Mouse (Mus musculus) CH12.LX (cell line): ENCODE measurements at regions not wholly inside any gene's neighbourhood (a gene's known extent, or its start where the extent isn't known, plus 50 kb on each side); places are given as distances from the start of the nearest gene placed in this dataset.

Experiments used
- DNase-seq: peaks from one replicate; pipeline ENCODE4 v3.0.0-alpha.2; 2013; ENCODE audit errors: extremely low read depth
- H3K27ac ChIP-seq: 2 replicates; pipeline ENCODE4 v1.5.1; 2012; ENCODE audit warnings: low read depth, mild to moderate bottlenecking, control low read depth, moderate library complexity; ENCODE audit not compliant: insufficient read depth
- H3K27me3 ChIP-seq: replicated peaks from 2 replicates; pipeline ENCODE3; 2012; ENCODE audit warnings: inconsistent platforms
- H3K36me3 ChIP-seq, 2 experiments: replicated peaks in 1 of 2; 2 replicates each; pipeline versions ENCODE3 to v1.6.1; 2012; ENCODE audit warnings: inconsistent platforms in 1 of 2, low read length in 1 of 2, mild to moderate bottlenecking in 1 of 2, mixed read lengths in 1 of 2, moderate library complexity in 1 of 2; ENCODE audit not compliant: control insufficient read depth in 1 of 2, insufficient read depth in 1 of 2
- H3K4me1 ChIP-seq, 2 experiments: 2 replicates each; pipeline ENCODE4 v1.6.1; 2012; ENCODE audit warnings: inconsistent platforms in 1 of 2, moderate library complexity in 1 of 2; ENCODE audit not compliant: insufficient read depth in 2 of 2, control insufficient read depth in 1 of 2
- H3K4me2 ChIP-seq: 2 replicates; pipeline ENCODE4 v1.6.1; 2012; ENCODE audit warnings: low read depth, mild to moderate bottlenecking, control low read depth; ENCODE audit not compliant: poor library complexity, insufficient read depth, severe bottlenecking
- H3K4me3 ChIP-seq, 3 experiments: fragments of 150-350 bp in 1 of 3; sonication (generic) in 1 of 3; replicated peaks in 1 of 3; 2 replicates each; pipeline versions ENCODE3 to v1.5.1; 2011 to 2012; ENCODE audit warnings: low read depth in 2 of 3, low read length in 2 of 3, mild to moderate bottlenecking in 2 of 3, moderate library complexity in 2 of 3, control low read depth in 1 of 3, improper control_type of control experiment in 1 of 3, inconsistent platforms in 1 of 3, mixed read lengths in 1 of 3; ENCODE audit not compliant: poor library complexity in 1 of 3
- H3K79me2 ChIP-seq: replicated peaks from 2 replicates; pipeline ENCODE4 v1.6.1; 2012; ENCODE audit warnings: mild to moderate bottlenecking, moderate library complexity; ENCODE audit not compliant: control insufficient read depth, poor library complexity, insufficient read depth, severe bottlenecking; ENCODE audit errors: extremely low read depth
- H3K9ac ChIP-seq: 2 replicates; pipeline ENCODE4 v1.6.1; 2012; ENCODE audit warnings: low read depth, mild to moderate bottlenecking, control low read depth, moderate library complexity; ENCODE audit not compliant: insufficient read depth
- H3K9me3 ChIP-seq: replicated peaks from 2 replicates; pipeline ENCODE3; 2012; ENCODE audit warnings: low read length, inconsistent platforms, mixed read lengths
- CHD2 ChIP-seq: IDR thresholded peaks from 2 replicates; pipeline ENCODE4 v1.6.1; 2011; ENCODE audit warnings: low read length, improper control_type of control experiment
- E2F4 ChIP-seq: IDR thresholded peaks from 2 replicates; pipeline ENCODE4 v1.6.1; 2011; ENCODE audit warnings: low read depth, low read length, improper control_type of control experiment; ENCODE audit not compliant: insufficient replicate concordance
- EP300 ChIP-seq: IDR thresholded peaks from 2 replicates; pipeline ENCODE4 v1.6.1; 2011; ENCODE audit warnings: low read length, improper control_type of control experiment
- GABPA ChIP-seq: IDR thresholded peaks from 2 replicates; pipeline ENCODE4 v1.6.1; 2012; ENCODE audit warnings: low read depth, low read length, improper control_type of control experiment, inconsistent platforms; ENCODE audit not compliant: insufficient replicate concordance
- HCFC1 ChIP-seq: IDR thresholded peaks from 2 replicates; pipeline ENCODE4 v1.6.1; 2012; ENCODE audit warnings: low read depth, mild to moderate bottlenecking, inconsistent platforms, low read length, improper control_type of control experiment
- MEF2A ChIP-seq: IDR thresholded peaks from 2 replicates; pipeline ENCODE4 v1.6.1; 2014; ENCODE audit warnings: low read depth, mild to moderate bottlenecking, inconsistent platforms, low read length, improper control_type of control experiment, borderline replicate concordance
- MXI1 ChIP-seq: IDR thresholded peaks from 2 replicates; pipeline ENCODE4 v1.6.1; 2011; ENCODE audit warnings: mild to moderate bottlenecking, low read depth, low read length, improper control_type of control experiment
- NRF1 ChIP-seq: IDR thresholded peaks from 2 replicates; pipeline ENCODE4 v1.6.1; 2014; ENCODE audit warnings: low read depth, mild to moderate bottlenecking, inconsistent platforms, low read length, improper control_type of control experiment, moderate library complexity
- RAD21 ChIP-seq: IDR thresholded peaks from 2 replicates; pipeline ENCODE4 v1.6.1; 2011; ENCODE audit warnings: low read depth, mild to moderate bottlenecking, low read length, improper control_type of control experiment, moderate library complexity
- SIN3A ChIP-seq: IDR thresholded peaks from 2 replicates; pipeline ENCODE4 v1.6.1; 2012; ENCODE audit warnings: low read length, improper control_type of control experiment, inconsistent platforms
- SMC3 ChIP-seq: IDR thresholded peaks from 2 replicates; pipeline ENCODE4 v1.6.1; 2011; ENCODE audit warnings: low read depth, low read length, improper control_type of control experiment
- TBP ChIP-seq: conservative IDR thresholded peaks from 2 replicates; pipeline ENCODE4 v1.6.1; 2011; ENCODE audit warnings: low read depth, low read length, improper control_type of control experiment
- TCF12 ChIP-seq: IDR thresholded peaks from 2 replicates; pipeline ENCODE4 v1.6.1; 2014; ENCODE audit warnings: low read depth, mild to moderate bottlenecking, inconsistent platforms, low read length, improper control_type of control experiment
- UBTF ChIP-seq: IDR thresholded peaks from 2 replicates; pipeline ENCODE4 v1.6.1; 2012; ENCODE audit warnings: low read depth, mild to moderate bottlenecking, inconsistent platforms, low read length, improper control_type of control experiment, moderate library complexity
- USF1 ChIP-seq: IDR thresholded peaks from 2 replicates; pipeline ENCODE4 v1.6.1; 2014; ENCODE audit warnings: low read depth, mild to moderate bottlenecking, inconsistent platforms, low read length, improper control_type of control experiment
- ZC3H11A ChIP-seq: IDR thresholded peaks from 2 replicates; pipeline ENCODE4 v1.6.1; 2012; ENCODE audit warnings: low read depth, mild to moderate bottlenecking, inconsistent platforms, low read length, improper control_type of control experiment
- ZKSCAN1 ChIP-seq: IDR thresholded peaks from 2 replicates; pipeline ENCODE4 v1.6.1; 2012; ENCODE audit warnings: low read depth, inconsistent platforms, low read length, improper control_type of control experiment, borderline replicate concordance
- dilution Hi-C: fragments of 300-500 bp; cut with MboI; formaldehyde crosslinking; loops from 2 replicates; pipeline ENCODE4 v1.14.3; 2020; ENCODE audit warnings: low sequenced_read_pairs; ENCODE audit not compliant: extremely low pct_unique_long_range_greater_than_20kb, extremely low pct_ligation_motif_present
- in situ Hi-C: fragments of 300-500 bp; cut with MboI; formaldehyde crosslinking; loops from 3 replicates; pipeline ENCODE4 v1.14.3; 2019; ENCODE audit warnings: low sequenced_read_pairs, low pct_ligation_motif_present, low pct_unique_long_range_greater_than_20kb, mixed read lengths

DNA sequence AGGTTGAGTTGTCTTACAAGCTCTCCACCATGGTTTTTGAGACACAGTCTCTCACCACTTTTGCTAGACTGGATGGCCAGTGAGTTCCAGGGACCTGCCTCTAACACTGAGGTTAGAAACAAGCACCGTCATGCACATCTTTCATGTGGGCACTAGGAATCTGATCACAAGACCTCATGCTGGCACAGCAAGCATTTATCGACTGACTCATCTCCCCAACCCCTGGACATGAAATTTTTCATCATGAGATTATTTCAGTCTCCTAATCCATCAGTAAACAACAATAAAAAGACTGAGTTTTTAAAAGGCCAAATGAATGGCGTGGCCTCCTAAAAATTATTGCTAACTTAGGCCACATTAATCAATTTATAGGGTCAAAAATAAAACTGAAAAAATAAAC, 210.0 kb upstream of the Zmiz1 start:
- Histone ChIP-seq H3K9me3 (no peaks in the 10 kb centered on the region), H3K36me3 (no peaks in the 10 kb centered on the region)
- in situ Hi-C loops = no loop called here

DNA sequence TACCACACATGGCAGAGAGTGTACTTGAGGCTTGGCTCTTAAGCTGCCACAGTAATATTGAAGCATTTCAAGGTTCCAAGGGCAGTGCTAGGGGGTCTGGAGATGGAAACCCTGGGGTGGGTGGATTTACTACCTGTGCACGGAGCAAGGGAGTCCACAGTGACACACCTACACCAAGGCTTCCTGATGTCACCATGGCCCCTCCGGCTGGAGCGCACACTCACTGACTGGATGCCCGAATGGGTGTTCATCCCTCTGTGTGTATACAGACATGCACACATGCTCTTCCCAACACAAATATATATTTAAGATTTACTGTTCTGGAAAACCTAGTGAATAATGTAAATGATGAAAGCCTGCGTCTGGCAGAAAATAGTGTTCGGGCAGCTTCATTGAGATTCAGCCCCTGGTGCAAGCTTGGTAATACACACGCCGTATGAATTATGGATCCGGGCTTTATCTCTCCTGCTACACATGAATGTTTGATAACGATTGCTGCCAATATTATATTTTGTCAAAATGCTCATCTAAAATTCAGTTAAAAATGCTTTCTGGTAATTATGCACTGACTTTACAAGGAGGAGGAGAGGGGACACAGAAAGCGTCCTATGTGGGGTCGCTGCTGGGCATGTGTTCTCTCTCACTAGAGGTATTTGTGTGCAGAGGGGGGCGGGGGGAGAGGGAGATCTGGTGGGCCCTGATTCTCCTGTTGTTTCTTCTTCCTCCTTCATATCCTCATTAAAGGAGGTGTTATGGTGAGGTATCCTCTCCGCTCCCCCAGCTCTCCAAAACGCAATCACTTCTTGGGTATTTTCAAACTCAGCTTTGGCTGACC, 205.8 kb upstream of the Zmiz1 start:
- Histone ChIP-seq H3K79me2 (no peaks in the 10 kb centered on the region), H3K36me3 (no peaks in the 10 kb centered on the region), H3K4me1 (peaks cover 5 to 22% of the 10 kb centered on the region in 2 experiments), H3K4me3 (no peak overlapping the region), H3K9me3 (no peaks in the 10 kb centered on the region), H3K27ac (no peak overlapping the region), H3K4me2 (no peak overlapping the region), H3K9ac (no peak overlapping the region), H3K27me3 (no peaks in the 10 kb centered on the region)
- no peak for DNase-seq
- dilution Hi-C loops (no loop called here), in situ Hi-C loops (no loop called here)
- no peak for TF ChIP-seq RAD21
- no peak for TF ChIP-seq E2F4
- no peak for TF ChIP-seq CHD2
- TF ChIP-seq TCF12 = no peak
- no peak for TF ChIP-seq MEF2A
- TF ChIP-seq EP300 = no peak
- TF ChIP-seq HCFC1 = no peak
- no peak for TF ChIP-seq UBTF
- TF ChIP-seq GABPA = no peak
- no peak for TF ChIP-seq ZKSCAN1
- no peak for TF ChIP-seq ZC3H11A
- no peak for TF ChIP-seq SIN3A
- no peak for TF ChIP-seq MXI1
- no peak for TF ChIP-seq SMC3

More for the DNA sequence above, 210.0 kb upstream of the Zmiz1 start:
- DNase-seq = no peak
- H3K4me1 ChIP-seq = peaks cover 0 to 4% of the 10 kb centered on the region in 2 experiments; a peak in 3 of 4 replicates
- dilution Hi-C loops = no loop called here
- no peak overlapping the region for H3K4me3 ChIP-seq
- no peak overlapping the region for H3K9ac ChIP-seq
- H3K4me2 ChIP-seq = no peak overlapping the region
- no peak overlapping the region for H3K27ac ChIP-seq
- H3K79me2 ChIP-seq = no peaks in the 10 kb centered on the region
- TF ChIP-seq SMC3 (no peak), ZC3H11A (no peak), TBP (no peak), USF1 (no peak), NRF1 (no peak), MXI1 (no peak), E2F4 (no peak)
- no peaks in the 10 kb centered on the region for H3K27me3 ChIP-seq
